Mouse (Mus musculus): ENCODE measurements around the gene Olfr644.

The Olfr644 gene

GRCm38 (mm10) chr7:104071769-104072168 lies at the start of gene Olfr644:
Olfr644 (minus strand) TSS chr7:104071869.
- DNase-seq, result no peak

- no peak for DNase-seq
These were observed 33.0 kb upstream of the Olfr644 start, which contains the start of gene Olfr646 for GRCm38 (mm10) chr7:104104757-104104972. Olfr646 (plus strand) TSS chr7:104104873.

- no peak for DNase-seq
These were observed 32.5 kb upstream of the Olfr644 start for GRCm38 (mm10) chr7:104103913-104104756.

- no peak for DNase-seq
These were observed 13.7 kb upstream of the Olfr644 start, which contains the start of gene Olfr645 for GRCm38 (mm10) chr7:104085365-104085764. Olfr645 (minus strand) TSS chr7:104085465.

GRCm38 (mm10) chr7:104061345-104061744 lies 10.3 kb downstream of the Olfr644 start, which contains the start of gene 4930516K23Rik:
4930516K23Rik (minus strand) TSS chr7:104061445.
- DNase-seq, result no peak

GRCm38 (mm10) chr7:104059215-104059614 lies 12.5 kb downstream of the Olfr644 start:
- no peak for DNase-seq

- DNase-seq, result no peak
These were observed 19.1 kb downstream of the Olfr644 start, which contains the start of gene Olfr642 for GRCm38 (mm10) chr7:104052566-104052965. Olfr642 (minus strand) TSS chr7:104052666.

GRCm38 (mm10) chr7:104050745-104051144 lies 20.9 kb downstream of the Olfr644 start:
- no peak for DNase-seq

- DNase-seq, result no peak
These were observed 36.5 kb downstream of the Olfr644 start, which contains the start of gene Olfr641 for GRCm38 (mm10) chr7:104035145-104035544. Olfr641 (plus strand) TSS chr7:104035445.

- no peak for DNase-seq
These were observed 44.7 kb downstream of the Olfr644 start for GRCm38 (mm10) chr7:104026978-104027377.

- DNase-seq, result no peak
These were observed 46.2 kb downstream of the Olfr644 start, which contains the start of gene Olfr640 for GRCm38 (mm10) chr7:104025473-104025872. Olfr640 (minus strand) TSS chr7:104025573.

- no peak for DNase-seq
These were observed 50.0 kb downstream of the Olfr644 start for GRCm38 (mm10) chr7:104021651-104022050.

GRCm38 (mm10) chr7:104018953-104019352 lies 52.7 kb downstream of the Olfr644 start:
- DNase-seq, result no peak

- no peak for DNase-seq
These were observed 54.5 kb downstream of the Olfr644 start, which contains the start of gene Olfr639 for GRCm38 (mm10) chr7:104017203-104017602. Olfr639 (minus strand) TSS chr7:104017303.
